Mouse (Mus musculus) stomach, embryonic 15.5 days (tissue): ENCODE measurements around the gene Rcor3. TPM values are rescaled to one million over a fixed set of nuclear protein-coding genes. Genes with fewer than 3 reads are reported as not detected.

ENCODE experiments used
- ATAC-seq: fragments of 200-750 bp; cut with Nextera tagmentation; 2 replicates; pipeline ENCODE4 v1.8.0; 2017; ENCODE audit warnings: low read depth, moderate number of reproducible peaks, moderate TSS enrichment; ENCODE audit not compliant: insufficient read depth, low FRiP score
- H3K27ac ChIP-seq: fragments of 300-500 bp; sonication (generic); 2 replicates; pipeline ENCODE4 v1.5.1; 2015; ENCODE audit warnings: mild to moderate bottlenecking, inconsistent platforms
- H3K27me3 ChIP-seq: fragments of 300-500 bp; sonication (generic); replicated peaks from 2 replicates; pipeline ENCODE4 v1.6.1; 2015; ENCODE audit warnings: inconsistent platforms
- H3K36me3 ChIP-seq: fragments of 300-500 bp; sonication (generic); 2 replicates; pipeline ENCODE4 v1.6.1; 2015; ENCODE audit warnings: inconsistent platforms
- H3K4me1 ChIP-seq: fragments of 300-500 bp; sonication (generic); 2 replicates; pipeline ENCODE4 v1.6.1; 2015; ENCODE audit warnings: inconsistent platforms
- H3K4me2 ChIP-seq: fragments of 300-500 bp; sonication (generic); 2 replicates; pipeline ENCODE4 v1.6.1; 2015; ENCODE audit warnings: mild to moderate bottlenecking, inconsistent platforms
- H3K4me3 ChIP-seq: fragments of 300-500 bp; sonication (generic); replicated peaks from 2 replicates; pipeline ENCODE4 v1.5.1; 2015; ENCODE audit warnings: inconsistent platforms
- H3K9ac ChIP-seq: fragments of 300-500 bp; sonication (generic); 2 replicates; pipeline ENCODE4 v1.6.1; 2015; ENCODE audit warnings: inconsistent platforms
- H3K9me3 ChIP-seq: fragments of 300-500 bp; sonication (generic); 2 replicates; pipeline ENCODE4 v1.6.1; 2016; ENCODE audit warnings: inconsistent platforms
- WGBS: fragments of 180-500 bp; shearing (Covaris S2); methylation state at CpG from one replicate; pipeline ENCODE4 v1.1.7; 2015; 5-methylcytosine and 5-hydroxymethylcytosine counted together
- polyA plus RNA-seq: library from polyadenylated mRNA; unstranded; fragments of >200 nt; fragmentation: Nextera tagmentation; extraction: Ambion mirVana; gene quantifications from 2 replicates; pipeline ENCODE4 v1.2.1, GENCODE M21; 2015

Rcor3 gene
- polyA plus RNA-seq, 1 experiment from 2014 or later = 24.8 TPM

DNA sequence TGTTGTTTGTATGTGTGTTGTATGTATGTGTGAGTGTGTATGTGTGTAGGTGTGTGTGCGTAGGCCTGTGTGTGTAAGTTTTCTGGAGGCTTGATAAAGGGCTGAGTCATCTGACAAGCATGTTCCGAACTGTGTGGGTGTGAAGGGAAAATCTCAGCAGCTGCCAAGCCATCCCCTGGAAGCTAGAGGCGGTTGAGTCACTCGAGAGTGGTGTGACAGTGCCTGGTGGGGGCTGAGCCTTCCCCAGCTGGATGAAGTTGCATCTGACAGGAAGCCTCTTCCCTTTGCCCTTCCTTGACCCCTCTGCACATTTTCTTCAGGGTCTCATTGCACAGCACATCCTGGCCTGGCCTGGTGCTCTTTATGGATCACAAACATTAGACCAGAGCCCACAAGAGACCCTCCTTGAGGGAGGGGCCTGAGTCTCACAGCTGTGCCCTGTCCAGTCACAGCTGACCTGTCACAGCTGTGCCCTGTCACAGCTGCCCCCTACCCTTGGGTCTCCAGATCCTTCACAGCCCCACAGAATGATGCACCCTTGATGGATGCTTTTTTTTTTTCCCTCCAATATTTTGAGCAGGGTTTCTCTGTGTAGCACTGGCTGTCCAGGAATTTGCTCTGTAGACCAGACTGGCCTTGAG, 76.1 kb downstream of the Rcor3 start:
- Histone ChIP-seq H3K36me3 (peaks cover 30% of the 10 kb centered on the region), H3K4me2 (no peak overlapping the region), H3K9me3 (no peaks in the 10 kb centered on the region), H3K9ac (no peak overlapping the region), H3K27me3 (no peaks in the 10 kb centered on the region), H3K4me3 (no peak overlapping the region), H3K4me1 (no peaks in the 10 kb centered on the region), H3K27ac (peak overlapping the region; percentile 17; the same call in 1 of the 2 replicates)
- ATAC-seq = peak; percentile 73
- WGBS = 35% methylated on average over 4 of the region's 4 CpGs

DNA sequence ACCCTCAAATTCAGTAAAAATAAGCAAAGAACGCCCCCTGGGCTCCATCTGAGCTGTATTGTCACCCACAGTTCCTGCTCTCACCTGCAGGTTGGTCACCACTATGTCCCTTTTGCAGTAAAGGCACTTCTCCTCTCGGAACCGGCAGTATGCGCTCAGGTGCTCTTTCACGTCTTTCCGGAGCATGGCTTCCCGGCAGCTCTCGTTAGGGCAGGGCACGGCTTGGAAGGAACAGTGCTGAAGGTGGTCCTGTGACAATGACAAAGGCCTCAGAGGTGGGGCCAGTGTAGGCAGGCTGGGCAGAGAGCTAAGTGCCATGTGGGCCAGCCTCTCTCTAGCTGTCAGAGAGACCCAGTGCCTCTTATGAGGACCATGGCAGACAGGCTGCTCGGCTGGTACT, 79.0 kb downstream of the Rcor3 start:
- Histone ChIP-seq H3K27ac (no peak overlapping the region), H3K27me3 (no peaks in the 10 kb centered on the region), H3K4me3 (no peak overlapping the region), H3K9me3 (no peaks in the 10 kb centered on the region), H3K9ac (no peak overlapping the region), H3K4me1 (no peaks in the 10 kb centered on the region), H3K36me3 (peaks cover 12% of the 10 kb centered on the region; the same call in 1 of the 2 replicates), H3K4me2 (no peak overlapping the region)
- no peak for ATAC-seq
- WGBS = 82% methylated on average over 10 of the region's 10 CpGs

- 52% methylated on average over 3 of the region's 3 CpGs for WGBS
- ATAC-seq = no peak
- no peaks in the 10 kb centered on the region for H3K4me1 ChIP-seq
- H3K27ac ChIP-seq = no peak overlapping the region
- no peak overlapping the region for H3K4me2 ChIP-seq
- no peaks in the 10 kb centered on the region for H3K36me3 ChIP-seq
- no peak overlapping the region for H3K9ac ChIP-seq
- H3K9me3 ChIP-seq = no peaks in the 10 kb centered on the region
- H3K27me3 ChIP-seq = no peaks in the 10 kb centered on the region
- no peak overlapping the region for H3K4me3 ChIP-seq
Measured at GRCm38 (mm10) chr1:192053726-192054125, 84.1 kb downstream of the Rcor3 start.

DNA sequence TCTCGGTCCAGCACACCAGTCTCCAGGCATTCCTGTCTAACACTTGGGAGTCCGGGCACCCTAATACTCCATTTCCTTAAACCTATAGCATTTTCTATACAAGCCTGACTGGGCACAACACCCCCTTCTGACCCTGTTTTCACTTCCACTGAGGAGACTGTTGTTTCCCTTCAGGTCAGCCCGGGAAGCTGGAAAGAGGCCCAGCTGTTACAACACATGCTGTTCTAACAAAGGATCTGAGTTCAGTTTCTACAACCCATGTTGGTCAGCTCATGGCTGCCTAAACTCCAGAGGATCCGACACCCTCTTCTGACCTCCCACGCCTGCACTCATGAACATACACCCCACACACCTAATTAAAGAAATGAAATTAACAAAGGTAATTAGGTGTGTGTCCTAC, 84.9 kb downstream of the Rcor3 start:
- no peaks in the 10 kb centered on the region for H3K9me3 ChIP-seq
- no peak for ATAC-seq
- 79% methylated on average over 5 of the region's 5 CpGs for WGBS

GRCm38 (mm10) chr1:192052461-192052860, 85.4 kb downstream of the Rcor3 start:
- WGBS = 87% methylated on average over 8 of the region's 8 CpGs

More for the DNA sequence above, 84.9 kb downstream of the Rcor3 start:
- Histone ChIP-seq H3K27me3 (no peaks in the 10 kb centered on the region), H3K36me3 (no peaks in the 10 kb centered on the region), H3K4me3 (no peak overlapping the region), H3K9ac (no peak overlapping the region), H3K4me2 (no peak overlapping the region), H3K4me1 (no peaks in the 10 kb centered on the region), H3K27ac (no peak overlapping the region)

More at GRCm38 (mm10) chr1:192052461-192052860, 85.4 kb downstream of the Rcor3 start:
- H3K36me3 ChIP-seq = no peaks in the 10 kb centered on the region
- H3K9ac ChIP-seq = no peak overlapping the region
- no peaks in the 10 kb centered on the region for H3K9me3 ChIP-seq
- H3K27me3 ChIP-seq = no peaks in the 10 kb centered on the region
- no peak for ATAC-seq
- H3K4me2 ChIP-seq = no peak overlapping the region
- no peak overlapping the region for H3K27ac ChIP-seq
- H3K4me1 ChIP-seq = no peaks in the 10 kb centered on the region
- H3K4me3 ChIP-seq = no peak overlapping the region

Other genes starting within 250 kb of the Rcor3 start
- 4.5 and 4.9 TPM in 2 replicates for gene Slc30a1, start 231.3 kb downstream of the Rcor3 start, polyA plus RNA-seq
- gene Rd3, start 160.7 kb downstream of the Rcor3 start, polyA plus RNA-seq = 0.15 and 0.32 TPM in 2 replicates
- gene Traf5, start 45.5 kb downstream of the Rcor3 start, polyA plus RNA-seq = 23.3 and 23.7 TPM in 2 replicates
- 0.89 and 1.1 TPM in 2 replicates for gene Kcnh1, start 52.7 kb upstream of the Rcor3 start, polyA plus RNA-seq